Mouse (Mus musculus) kidney, postnatal 4 days (tissue): Measurements from ENCODE around the gene Mfrp.

Source experiments
- DNase-seq, 2 experiments: peaks; one replicate each; pipeline ENCODE4 v3.0.0; 2021; ENCODE audit warnings: mixed read lengths in 2 of 2

The Mfrp gene

GRCm38 (mm10) chr9:44078955-44079756 lies 22.4 kb upstream of the Mfrp start:
- peak; percentile 79 to 87 for DNase-seq

GRCm38 (mm10) chr9:44079997-44080780 lies 21.3 kb upstream of the Mfrp start:
- peak; percentile 61 to 78 for DNase-seq

GRCm38 (mm10) chr9:44080953-44081352 lies 20.6 kb upstream of the Mfrp start:
- DNase-seq: peak; percentile 54 to 69

- no peak for DNase-seq
Observed at GRCm38 (mm10) chr9:44081581-44081980, 19.9 kb upstream of the Mfrp start.

GRCm38 (mm10) chr9:44082266-44082665 lies 19.3 kb upstream of the Mfrp start:
- DNase-seq: no peak

- peak; percentile 59 to 75 for DNase-seq
Observed at GRCm38 (mm10) chr9:44083392-44084121, 18.0 kb upstream of the Mfrp start.

- no peak for DNase-seq
Observed at GRCm38 (mm10) chr9:44084236-44084635, 17.3 kb upstream of the Mfrp start.

- peak; percentile 98 for DNase-seq
Observed at GRCm38 (mm10) chr9:44084659-44085229, 16.8 kb upstream of the Mfrp start.

GRCm38 (mm10) chr9:44085276-44085675 lies 16.3 kb upstream of the Mfrp start:
- DNase-seq: no peak

- no peak for DNase-seq
Observed at GRCm38 (mm10) chr9:44085741-44086665, 15.5 kb upstream of the Mfrp start.

GRCm38 (mm10) chr9:44086960-44087359 lies 14.6 kb upstream of the Mfrp start:
- peak; percentile 28 to 50 for DNase-seq

- DNase-seq: peak; percentile 35 to 71
Observed at GRCm38 (mm10) chr9:44087761-44088455, 13.6 kb upstream of the Mfrp start.

GRCm38 (mm10) chr9:44088877-44089608 lies 12.5 kb upstream of the Mfrp start:
- no peak for DNase-seq

- DNase-seq: peak; percentile 91 to 92
Observed at GRCm38 (mm10) chr9:44093612-44094503, 7.7 kb upstream of the Mfrp start.

- no peak for DNase-seq
Observed at GRCm38 (mm10) chr9:44094737-44095136, 6.8 kb upstream of the Mfrp start.

GRCm38 (mm10) chr9:44095781-44096180 lies 5.7 kb upstream of the Mfrp start:
- no peak for DNase-seq

- DNase-seq: no peak
Observed at GRCm38 (mm10) chr9:44096536-44096935, 5.0 kb upstream of the Mfrp start.

GRCm38 (mm10) chr9:44104881-44105280 lies 3.4 kb downstream of the Mfrp start:
- DNase-seq: no peak

- no peak for DNase-seq
Observed at GRCm38 (mm10) chr9:44105781-44106180, 4.3 kb downstream of the Mfrp start.
